Mouse (Mus musculus) activated CD4-positive, CD25-positive, alpha-beta regulatory T cell, adult 4 months (primary cell): ENCODE results near the gene Ivd. TPM values are rescaled to one million over a fixed set of nuclear protein-coding genes. Genes with fewer than 3 reads are reported as not detected.

Source experiments
- ATAC-seq: one replicate; pipeline ENCODE4 v1.8.0; 2017
- polyA plus RNA-seq, 2 experiments: library from polyadenylated mRNA; unstranded; fragments of 100-300 nt; shearing (Covaris generic); gene quantifications; one replicate each; pipeline ENCODE4 v1.2.1; 2017

Ivd gene
- polyA plus RNA-seq, result 10 to 100 TPM; 37.3 to 58.1 TPM

GRCm38 (mm10) chr2:118861454-118862339 is at the start of gene Ivd:
Ivd (plus strand) TSS chr2:118861954.
- peak; percentile 100 for ATAC-seq

- no peak for ATAC-seq
These were observed 49.0 kb upstream of the Ivd start for GRCm38 (mm10) chr2:118812724-118813123.

GRCm38 (mm10) chr2:118813981-118814836 is 47.5 kb upstream of the Ivd start, which contains the start of gene Knstrn:
Knstrn (plus strand) TSS chr2:118814003.
- peak; percentile 100 for ATAC-seq

GRCm38 (mm10) chr2:118822800-118823199 is 39.0 kb upstream of the Ivd start:
- no peak for ATAC-seq

- no peak for ATAC-seq
These were observed 37.4 kb upstream of the Ivd start for GRCm38 (mm10) chr2:118824396-118824795.

- no peak for ATAC-seq
These were observed 32.7 kb upstream of the Ivd start for GRCm38 (mm10) chr2:118829096-118829495.

- no peak for ATAC-seq
These were observed 27.7 kb upstream of the Ivd start for GRCm38 (mm10) chr2:118834061-118834460.

GRCm38 (mm10) chr2:118835115-118835514 is 26.6 kb upstream of the Ivd start:
- ATAC-seq, result no peak

GRCm38 (mm10) chr2:118838330-118838729 is 23.4 kb upstream of the Ivd start:
- no peak for ATAC-seq

- ATAC-seq, result no peak
These were observed 20.6 kb upstream of the Ivd start for GRCm38 (mm10) chr2:118841186-118841585.

- no peak for ATAC-seq
These were observed 20.0 kb upstream of the Ivd start for GRCm38 (mm10) chr2:118841774-118842173.

GRCm38 (mm10) chr2:118844427-118844826 is 17.3 kb upstream of the Ivd start:
- ATAC-seq, result no peak

GRCm38 (mm10) chr2:118846246-118846645 is 15.5 kb upstream of the Ivd start:
- no peak for ATAC-seq

- ATAC-seq, result no peak
These were observed 10.0 kb upstream of the Ivd start for GRCm38 (mm10) chr2:118851756-118852155.

- no peak for ATAC-seq
These were observed 554 bp downstream of the Ivd start for GRCm38 (mm10) chr2:118862340-118862675.

GRCm38 (mm10) chr2:118870601-118871000 is 8.8 kb downstream of the Ivd start:
- ATAC-seq, result no peak

- no peak for ATAC-seq
These were observed 9.3 kb downstream of the Ivd start for GRCm38 (mm10) chr2:118871032-118871431.

GRCm38 (mm10) chr2:118873018-118873417 is 11.3 kb downstream of the Ivd start:
- ATAC-seq, result no peak

- ATAC-seq, result no peak
These were observed 12.2 kb downstream of the Ivd start for GRCm38 (mm10) chr2:118873890-118874430.

GRCm38 (mm10) chr2:118875316-118875715 is 13.6 kb downstream of the Ivd start:
- ATAC-seq, result no peak

GRCm38 (mm10) chr2:118876453-118876852 is 14.7 kb downstream of the Ivd start:
- no peak for ATAC-seq

- no peak for ATAC-seq
These were observed 19.3 kb downstream of the Ivd start for GRCm38 (mm10) chr2:118881019-118881418.

- no peak for ATAC-seq
These were observed 20.2 kb downstream of the Ivd start for GRCm38 (mm10) chr2:118881956-118882355.
